Mouse (Mus musculus) small intestine, adult 10 weeks (tissue): ENCODE data around the gene Gbp4. TPM values are rescaled to one million over a fixed set of nuclear protein-coding genes. Genes with fewer than 3 reads are reported as not detected.

ENCODE experiments used
- polyA plus RNA-seq: library from polyadenylated mRNA; stranded (reverse); fragments of 350-450 nt; fragmentation: Illumina TruSeq; extraction: RNeasy Lipid Tissue Mini Kit (QIAGEN cat#74804); gene quantifications from one replicate; pipeline ENCODE4 v1.2.3, GENCODE M21; 2014; ENCODE audit warnings: low replicate concordance

The Gbp4 gene
- polyA plus RNA-seq, result 22.6 TPM

GRCm38 (mm10) chr5:105139409-105140088 lies at the start of gene Gbp4, which contains the start of the genes Gbp9 and Gbp8:
Gene Gbp4 (minus strand): TSS chr5:105139586.
Gene Gbp9 (minus strand): TSS chr5:105139539.
Gene Gbp8 (minus strand): TSS chr5:105139540.

Other genes with a start within 250 kb of the Gbp4 start
- 26.9 TPM for gene Abcg3, start 156.9 kb downstream of the Gbp4 start, polyA plus RNA-seq
- gene Gbp9, start within 50 bp of the Gbp4 start, polyA plus RNA-seq, result 18.9 TPM
- gene Gbp8, start within 50 bp of the Gbp4 start, polyA plus RNA-seq, result 31.1 TPM
- gene Gbp10, start 99.9 kb upstream of the Gbp4 start, polyA plus RNA-seq, result 2.8 TPM
- 0.52 TPM for gene Gm43302, start 154.1 kb upstream of the Gbp4 start, polyA plus RNA-seq
- gene Gbp6, start 154.1 kb upstream of the Gbp4 start, polyA plus RNA-seq, result 29.3 TPM